Mouse (Mus musculus) layer of hippocampus, adult 2 months (tissue): ENCODE results near the gene Ttc3. TPM values are rescaled to one million over a fixed set of nuclear protein-coding genes. Genes with fewer than 3 reads are reported as not detected.

Source experiments
- DNase-seq, 2 experiments: peaks; one replicate each; pipeline ENCODE4 v3.0.0; 2022; ENCODE audit warnings: low spot score in 2 of 2
- H3K27ac ChIP-seq: fragments of 200-600 bp; 2 replicates; pipeline ENCODE4 v1.8.1; 2022
- H3K4me3 ChIP-seq: fragments of 200-600 bp; 2 replicates; pipeline ENCODE4 v1.8.1; 2022; ENCODE audit warnings: mild to moderate bottlenecking
- CTCF ChIP-seq: fragments of 200-600 bp; conservative IDR thresholded peaks from 2 replicates; pipeline ENCODE4 v1.8.1; 2022; ENCODE audit warnings: antibody characterized with exemption, mild to moderate bottlenecking, moderate library complexity
- total RNA-seq, 2 experiments: library from RNA; stranded (reverse); gene quantifications; 2 replicates each; pipeline ENCODE4 v1.2.3; 2021

The Ttc3 gene
- total RNA-seq, 2 experiments from 2014 or later, result 794 to 837 TPM

- no peak for TF ChIP-seq CTCF
- no peak for DNase-seq
- Histone ChIP-seq H3K4me3 (no peak overlapping the region), H3K27ac (no peak overlapping the region)
Measured at GRCm38 (mm10) chr16:94365435-94365834, 5.0 kb upstream of the Ttc3 start.

GRCm38 (mm10) chr16:94369596-94370172 lies 734 bp upstream of the Ttc3 start:
- Histone ChIP-seq H3K27ac (peak overlapping the region; percentile 100), H3K4me3 (peak overlapping the region; percentile 94)
- no peak for TF ChIP-seq CTCF
- no peak for DNase-seq

- no peak for TF ChIP-seq CTCF
- peak in 1 of 2 experiments; percentile 34 for DNase-seq
- Histone ChIP-seq H3K4me3 (peak overlapping the region; percentile 94), H3K27ac (peak overlapping the region; percentile 100)
Measured at GRCm38 (mm10) chr16:94370915-94371300, 490 bp downstream of the Ttc3 start.

- Histone ChIP-seq H3K27ac (peak within 1 kb of the TSS; percentile 100), H3K4me3 (peak within 1 kb of the TSS; percentile 94)
- peak; percentile 34 to 49 for DNase-seq
- TF ChIP-seq CTCF, result peak; percentile 63
Measured at GRCm38 (mm10) chr16:94371301-94371931, 998 bp downstream of the Ttc3 start, which contains the start of gene Pigp. Pigp (minus strand) TSS chr16:94371842.

GRCm38 (mm10) chr16:94379386-94379785 lies 9.0 kb downstream of the Ttc3 start:
- DNase-seq, result no peak
- no peak overlapping the region for H3K4me3 ChIP-seq
- no peak overlapping the region for H3K27ac ChIP-seq
- no peak for TF ChIP-seq CTCF

- no peak overlapping the region for H3K27ac ChIP-seq
- TF ChIP-seq CTCF, result no peak
- H3K4me3 ChIP-seq, result no peak overlapping the region
- no peak for DNase-seq
Measured at GRCm38 (mm10) chr16:94383277-94383676, 12.9 kb downstream of the Ttc3 start.

GRCm38 (mm10) chr16:94387690-94388089 lies 17.3 kb downstream of the Ttc3 start:
- H3K4me3 ChIP-seq, result no peak overlapping the region
- no peak for DNase-seq
- TF ChIP-seq CTCF, result no peak
- H3K27ac ChIP-seq, result no peak overlapping the region

- no peak overlapping the region for H3K27ac ChIP-seq
- H3K4me3 ChIP-seq, result no peak overlapping the region
- DNase-seq, result no peak
- TF ChIP-seq CTCF, result no peak
Measured at GRCm38 (mm10) chr16:94392299-94392698, 21.9 kb downstream of the Ttc3 start.

- TF ChIP-seq CTCF, result no peak
- no peak for DNase-seq
- no peak overlapping the region for H3K27ac ChIP-seq
- H3K4me3 ChIP-seq, result no peak overlapping the region
Measured at GRCm38 (mm10) chr16:94395051-94395450, 24.6 kb downstream of the Ttc3 start.

- H3K4me3 ChIP-seq, result no peak overlapping the region
- TF ChIP-seq CTCF, result no peak
- H3K27ac ChIP-seq, result no peak overlapping the region
- no peak for DNase-seq
Measured at GRCm38 (mm10) chr16:94396641-94397040, 26.2 kb downstream of the Ttc3 start.

GRCm38 (mm10) chr16:94399141-94399540 lies 28.7 kb downstream of the Ttc3 start:
- no peak for TF ChIP-seq CTCF
- DNase-seq, result no peak
- H3K4me3 ChIP-seq, result no peak overlapping the region

GRCm38 (mm10) chr16:94401636-94402035 lies 31.2 kb downstream of the Ttc3 start:
- no peak for TF ChIP-seq CTCF

More at GRCm38 (mm10) chr16:94399141-94399540, 28.7 kb downstream of the Ttc3 start:
- no peak overlapping the region for H3K27ac ChIP-seq

GRCm38 (mm10) chr16:94402185-94402584 lies 31.8 kb downstream of the Ttc3 start:
- peak; percentile 35 for TF ChIP-seq CTCF
- Histone ChIP-seq H3K4me3 (no peak overlapping the region), H3K27ac (no peak overlapping the region)
- no peak for DNase-seq

More at GRCm38 (mm10) chr16:94401636-94402035, 31.2 kb downstream of the Ttc3 start:
- no peak for DNase-seq
- Histone ChIP-seq H3K27ac (no peak overlapping the region), H3K4me3 (no peak overlapping the region)

- H3K27ac ChIP-seq, result peak overlapping the region; percentile 51
- no peak overlapping the region for H3K4me3 ChIP-seq
- DNase-seq, result no peak
- TF ChIP-seq CTCF, result no peak
Measured at GRCm38 (mm10) chr16:94411287-94411686, 40.9 kb downstream of the Ttc3 start.
